Mouse (Mus musculus) neural tube, embryonic 12.5 days (tissue): ENCODE results near the gene Bckdk. TPM values are rescaled to one million over a fixed set of nuclear protein-coding genes. Genes with fewer than 3 reads are reported as not detected.
A peak's percentile ranks its signal among the peaks of the same experiment; 100 is the strongest.
"Not testable (repeated sequence)": the region's sequence is repeated elsewhere in the genome, so short reads cannot be mapped to it uniquely, and the experiment has no call there.

Experiments
- ATAC-seq: fragments of 200-750 bp; cut with Nextera tagmentation; 2 replicates; pipeline ENCODE4 v1.8.0; 2017; ENCODE audit warnings: low read depth, mild to moderate bottlenecking, moderate TSS enrichment, moderate library complexity; ENCODE audit not compliant: low FRiP score
- H3K27ac ChIP-seq: fragments of 300-500 bp; sonication (generic); 2 replicates; pipeline ENCODE4 v1.5.1; 2016
- H3K27me3 ChIP-seq: fragments of 300-500 bp; sonication (generic); replicated peaks from 2 replicates; pipeline ENCODE4 v1.6.1; 2016; ENCODE audit warnings: mild to moderate bottlenecking
- H3K36me3 ChIP-seq: fragments of 300-500 bp; sonication (generic); 2 replicates; pipeline ENCODE4 v1.6.1; 2016; ENCODE audit warnings: mild to moderate bottlenecking
- H3K4me1 ChIP-seq: fragments of 300-500 bp; sonication (generic); 2 replicates; pipeline ENCODE4 v1.6.1; 2016
- H3K4me2 ChIP-seq: fragments of 300-500 bp; sonication (generic); replicated peaks from 2 replicates; pipeline ENCODE4 v1.6.1; 2016; ENCODE audit warnings: mild to moderate bottlenecking
- H3K4me3 ChIP-seq: fragments of 300-500 bp; sonication (generic); 2 replicates; pipeline ENCODE4 v1.5.1; 2016
- H3K9ac ChIP-seq: fragments of 300-500 bp; sonication (generic); 2 replicates; pipeline ENCODE4 v1.6.1; 2016; ENCODE audit warnings: mild to moderate bottlenecking
- H3K9me3 ChIP-seq: fragments of 300-500 bp; sonication (generic); 2 replicates; pipeline ENCODE4 v1.6.1; 2016; ENCODE audit warnings: mild to moderate bottlenecking
- WGBS: fragments of 180-500 bp; shearing (Covaris S2); methylation state at CpG from one replicate; pipeline ENCODE4 v1.1.7; 2016; 5-methylcytosine and 5-hydroxymethylcytosine counted together
- polyA plus RNA-seq: library from polyadenylated mRNA; unstranded; fragments of >200 nt; fragmentation: Nextera tagmentation; extraction: Ambion mirVana; gene quantifications from 2 replicates; pipeline ENCODE4 v1.2.1, GENCODE M21; 2016

Gene Bckdk
- polyA plus RNA-seq, 1 experiment from 2014 or later = 74.1 TPM

GRCm38 (mm10) chr7:127879301-127879700 lies 24.6 kb upstream of the Bckdk start:
- ATAC-seq = no peak
- no peak overlapping the region for H3K9ac ChIP-seq
- H3K27me3 ChIP-seq = no peaks in the 10 kb centered on the region
- WGBS = 97% methylated on average over 9 of the region's 9 CpGs
- peaks cover 23% of the 10 kb centered on the region for H3K4me1 ChIP-seq
- H3K4me3 ChIP-seq = no peak overlapping the region
- peaks cover 64% of the 10 kb centered on the region for H3K36me3 ChIP-seq
- no peak overlapping the region for H3K27ac ChIP-seq
- no peak overlapping the region for H3K4me2 ChIP-seq
- H3K9me3 ChIP-seq = no peaks in the 10 kb centered on the region

DNA sequence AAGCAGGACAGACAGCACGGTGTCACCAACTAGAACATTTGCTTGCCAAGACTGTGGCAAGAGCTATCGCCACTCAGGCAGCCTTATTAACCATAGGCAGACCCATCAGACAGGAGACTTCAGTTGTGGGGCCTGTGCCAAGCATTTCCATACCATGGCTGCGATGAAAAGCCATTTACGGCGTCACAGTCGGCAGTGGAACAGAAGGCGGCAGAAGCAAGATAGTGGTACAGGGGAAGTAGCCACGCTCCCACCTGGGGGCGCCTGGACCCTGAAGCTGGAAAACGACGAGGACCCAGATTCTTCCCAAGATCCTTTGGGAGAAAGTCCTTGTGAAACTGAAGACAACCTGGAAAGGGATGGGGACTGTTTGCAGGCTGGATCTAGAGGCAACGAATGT lies 23.5 kb upstream of the Bckdk start:
- H3K9me3 ChIP-seq = no peaks in the 10 kb centered on the region
- no peak overlapping the region for H3K4me2 ChIP-seq
- no peaks in the 10 kb centered on the region for H3K27me3 ChIP-seq
- no peak overlapping the region for H3K27ac ChIP-seq
- no peak overlapping the region for H3K4me3 ChIP-seq
- ATAC-seq = no peak
- WGBS = 93% methylated on average over 12 of the region's 12 CpGs
- peaks cover 26% of the 10 kb centered on the region for H3K4me1 ChIP-seq
- H3K9ac ChIP-seq = no peak overlapping the region
- peaks cover 73% of the 10 kb centered on the region for H3K36me3 ChIP-seq

DNA sequence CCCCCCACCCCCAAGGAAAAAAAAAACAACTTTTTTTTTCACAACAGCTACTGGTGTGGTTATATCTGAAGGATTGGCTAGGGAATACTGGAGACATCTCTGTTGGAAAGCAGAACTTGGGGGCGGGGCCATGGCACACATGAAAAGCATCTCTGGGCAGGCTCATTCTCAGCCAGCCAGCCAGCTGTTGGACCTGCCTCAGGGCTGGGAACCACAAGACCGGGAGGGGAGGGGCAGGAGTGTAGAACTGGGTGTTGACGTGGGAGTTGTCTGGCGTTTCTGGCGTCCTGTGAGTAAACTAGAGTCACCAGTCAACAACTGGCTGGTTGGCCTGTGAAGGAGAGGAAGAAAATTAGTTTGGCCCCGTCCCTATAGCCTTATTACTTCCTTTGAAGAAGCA lies 17.9 kb upstream of the Bckdk start:
- WGBS = 80% methylated on average over 6 of the region's 6 CpGs
- Histone ChIP-seq H3K36me3 (peaks cover 97% of the 10 kb centered on the region), H3K27ac (no peak overlapping the region), H3K9ac (no peak overlapping the region), H3K9me3 (no peaks in the 10 kb centered on the region), H3K27me3 (no peaks in the 10 kb centered on the region), H3K4me2 (no peak overlapping the region), H3K4me1 (peaks cover 18% of the 10 kb centered on the region; the same call in 1 of the 2 replicates), H3K4me3 (no peak overlapping the region)
- ATAC-seq = no peak

DNA sequence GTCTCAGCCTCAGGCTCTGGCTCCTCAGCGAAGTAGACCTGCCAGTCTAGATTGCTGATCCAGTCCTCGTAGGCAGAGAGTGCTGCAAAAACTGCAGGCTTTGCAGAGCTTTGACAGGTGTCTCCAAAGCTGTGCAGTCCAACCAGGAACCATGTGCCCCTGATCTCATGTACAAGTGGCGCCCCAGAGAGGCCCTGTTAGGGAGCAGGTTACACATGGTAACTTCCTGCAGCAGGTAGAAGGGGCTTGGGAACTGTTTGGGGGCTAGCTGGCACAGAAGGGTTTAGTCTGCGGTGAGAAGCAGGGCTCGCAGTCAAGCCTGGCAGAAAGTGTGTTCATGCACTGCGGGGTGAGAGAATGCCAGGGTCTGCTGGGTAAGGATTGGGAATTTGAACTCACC lies 17.3 kb upstream of the Bckdk start:
- Histone ChIP-seq H3K4me3 (no peak overlapping the region), H3K9ac (no peak overlapping the region), H3K27ac (no peak overlapping the region), H3K36me3 (peaks cover 91% of the 10 kb centered on the region), H3K27me3 (no peaks in the 10 kb centered on the region), H3K4me1 (peaks cover 18% of the 10 kb centered on the region; the same call in 1 of the 2 replicates), H3K4me2 (no peak overlapping the region), H3K9me3 (no peaks in the 10 kb centered on the region)
- WGBS = 92% methylated on average over 6 of the region's 6 CpGs
- no peak for ATAC-seq

DNA sequence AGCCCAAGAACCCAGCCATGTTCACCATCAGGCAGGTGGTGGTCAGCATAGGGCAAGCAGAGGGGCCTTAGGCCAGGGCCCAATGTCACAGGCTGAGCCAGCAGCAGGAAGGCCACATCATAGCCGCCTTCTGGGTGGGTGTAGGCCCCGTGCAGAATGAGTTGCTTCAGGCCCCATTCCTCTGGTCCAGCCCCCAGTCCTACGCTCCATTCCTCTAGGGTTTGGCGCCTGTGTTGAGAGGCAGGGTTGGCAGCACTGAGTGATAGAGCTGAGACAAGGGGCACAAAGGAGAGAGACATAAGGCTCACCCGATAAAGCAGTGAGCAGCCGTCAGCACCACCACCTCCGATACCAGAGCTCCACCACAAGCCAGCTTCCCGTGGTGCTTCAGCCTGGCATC lies 16.7 kb upstream of the Bckdk start:
- H3K36me3 ChIP-seq = peaks cover 87% of the 10 kb centered on the region
- 83% methylated on average over 8 of the region's 8 CpGs for WGBS
- no peaks in the 10 kb centered on the region for H3K27me3 ChIP-seq
- no peak overlapping the region for H3K4me3 ChIP-seq
- no peaks in the 10 kb centered on the region for H3K9me3 ChIP-seq
- no peak overlapping the region for H3K4me2 ChIP-seq
- peaks cover 18% of the 10 kb centered on the region; the same call in 1 of the 2 replicates for H3K4me1 ChIP-seq
- no peak overlapping the region for H3K27ac ChIP-seq
- no peak overlapping the region for H3K9ac ChIP-seq
- ATAC-seq = no peak

- Histone ChIP-seq H3K27me3 (no peaks in the 10 kb centered on the region), H3K36me3 (peaks cover 87% of the 10 kb centered on the region), H3K4me1 (peaks cover 18% of the 10 kb centered on the region; the same call in 1 of the 2 replicates), H3K4me3 (no peak overlapping the region), H3K9ac (no peak overlapping the region), H3K9me3 (no peaks in the 10 kb centered on the region), H3K4me2 (no peak overlapping the region), H3K27ac (no peak overlapping the region)
- WGBS = 84% methylated on average over 3 of the region's 3 CpGs
- no peak for ATAC-seq
Observed at GRCm38 (mm10) chr7:127887781-127888180, 16.1 kb upstream of the Bckdk start.

- Histone ChIP-seq H3K27ac (no peak overlapping the region), H3K9ac (no peak overlapping the region), H3K36me3 (peaks cover 83% of the 10 kb centered on the region), H3K4me1 (peaks cover 11% of the 10 kb centered on the region; the same call in 1 of the 2 replicates), H3K27me3 (no peaks in the 10 kb centered on the region), H3K9me3 (no peaks in the 10 kb centered on the region), H3K4me2 (no peak overlapping the region), H3K4me3 (no peak overlapping the region)
- 86% methylated on average over 3 of the region's 3 CpGs for WGBS
- no peak for ATAC-seq
Observed at GRCm38 (mm10) chr7:127888821-127889220, 15.1 kb upstream of the Bckdk start.

DNA sequence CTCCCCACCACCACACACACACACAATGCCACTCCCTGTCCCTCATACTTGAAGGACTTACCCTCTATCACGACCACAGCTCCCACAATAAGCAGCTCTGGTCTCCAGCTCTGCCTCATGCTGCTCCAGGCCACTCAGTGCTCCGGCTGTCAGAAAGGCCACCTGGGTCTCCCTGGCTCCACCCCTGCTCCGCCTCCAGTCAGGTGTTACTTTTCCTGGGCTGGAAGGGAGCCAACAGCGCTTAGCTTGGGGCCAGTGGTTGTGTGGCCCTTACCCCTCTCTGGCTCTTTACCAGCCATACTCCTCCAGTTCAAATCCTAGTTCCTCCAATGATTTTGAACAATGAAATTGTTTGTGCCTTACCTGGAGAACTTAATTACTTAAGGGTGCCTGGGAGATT lies 13.1 kb upstream of the Bckdk start, which contains the start of gene Prss53:
Gene Prss53, minus strand, starts transcription at position 173 of the 400 bp plus-strand sequence.
- Histone ChIP-seq H3K9ac (no peak within 1 kb of the TSS), H3K4me1 (peaks cover 12% of the 10 kb centered on the region), H3K9me3 (no peaks in the 10 kb centered on the region), H3K4me2 (no peak within 1 kb of the TSS), H3K36me3 (peaks cover 65% of the 10 kb centered on the region), H3K27ac (0 out of 2 replicates have a peak within 1 kb of the TSS, but pooled peaks have one; percentile 20), H3K27me3 (no peaks in the 10 kb centered on the region), H3K4me3 (no peak within 1 kb of the TSS)
- 39% methylated on average over 4 of the region's 4 CpGs for WGBS
- ATAC-seq = no peak

GRCm38 (mm10) chr7:127894480-127894879 lies 9.4 kb upstream of the Bckdk start:
- Histone ChIP-seq H3K27me3 (no peaks in the 10 kb centered on the region), H3K4me2 (peak overlapping the region; percentile 72), H3K36me3 (peaks cover 28% of the 10 kb centered on the region), H3K27ac (no peak overlapping the region), H3K9ac (no peak overlapping the region), H3K9me3 (no peaks in the 10 kb centered on the region), H3K4me3 (no peak overlapping the region), H3K4me1 (peaks cover 12% of the 10 kb centered on the region)
- 86% methylated on average over 5 of the region's 5 CpGs for WGBS
- no peak for ATAC-seq

DNA sequence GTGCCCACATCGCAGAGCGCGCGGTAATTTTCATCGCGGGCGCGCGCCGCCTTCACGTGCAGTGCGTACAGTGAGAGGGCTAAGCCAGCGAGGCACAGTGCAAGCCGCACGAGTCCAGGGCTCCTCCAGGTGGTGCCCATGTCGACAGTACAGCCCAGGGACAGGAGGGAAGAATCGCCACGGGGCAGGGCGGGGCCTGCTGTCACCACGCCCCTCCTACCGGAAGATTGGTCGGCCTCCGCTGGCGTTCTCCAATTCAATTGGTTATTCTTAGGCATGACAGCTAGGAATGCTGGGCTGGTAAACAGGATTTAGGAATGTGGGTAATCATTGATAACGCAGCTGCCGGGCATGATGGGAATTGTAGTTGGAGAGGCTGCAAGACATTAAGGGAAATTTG lies 8.4 kb upstream of the Bckdk start, which contains the start of the genes Gm21974 and Vkorc1:
Gene Gm21974, minus strand, starts transcription at position 13 of the 400 bp plus-strand sequence.
Gene Vkorc1, minus strand, starts transcription at position 176 of the 400 bp plus-strand sequence.
- H3K9ac ChIP-seq = peak within 1 kb of the TSS; percentile 61
- H3K36me3 ChIP-seq = peaks cover 20% of the 10 kb centered on the region; the same call in 1 of the 2 replicates
- H3K27me3 ChIP-seq = no peaks in the 10 kb centered on the region
- peak within 1 kb of the TSS; percentile 72 for H3K4me2 ChIP-seq
- WGBS = under 1% methylated on average over 26 of the region's 26 CpGs
- ATAC-seq = peak; percentile 96
- H3K27ac ChIP-seq = peak within 1 kb of the TSS; percentile 16; the same call in 1 of the 2 replicates
- H3K9me3 ChIP-seq = no peaks in the 10 kb centered on the region
- H3K4me1 ChIP-seq = peaks cover 12% of the 10 kb centered on the region
- H3K4me3 ChIP-seq = peak within 1 kb of the TSS; percentile 56

DNA sequence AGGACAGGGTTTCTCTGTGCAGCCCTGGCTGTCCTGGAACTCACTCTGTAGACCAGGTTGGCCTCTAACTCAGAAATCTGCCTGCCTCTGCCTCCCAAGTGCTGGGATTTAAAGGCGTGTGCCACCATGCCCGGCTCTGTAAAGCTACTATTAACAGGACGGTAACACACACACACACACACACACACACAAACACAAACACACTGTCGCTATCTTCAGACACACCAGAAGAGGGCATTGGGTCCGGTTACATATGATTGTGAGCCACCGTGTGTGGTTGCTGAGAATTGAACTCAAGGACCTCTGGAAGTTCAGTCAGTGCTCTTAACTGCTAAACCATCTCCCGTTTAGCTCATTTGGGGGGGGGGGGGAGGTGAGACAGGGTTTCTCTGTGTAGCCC lies 8.0 kb upstream of the Bckdk start:
- not testable (repeated sequence) for H3K9ac ChIP-seq, H3K9me3 ChIP-seq, H3K27ac ChIP-seq, H3K27me3 ChIP-seq
- ATAC-seq = peak; percentile 48; the same call in 1 of the 2 replicates
- Histone ChIP-seq H3K4me1 (peaks cover 12% of the 10 kb centered on the region), H3K4me3 (peak overlapping the region; percentile 56; the same call in 1 of the 2 replicates), H3K4me2 (peak overlapping the region; percentile 72), H3K36me3 (peaks cover 15% of the 10 kb centered on the region; the same call in 1 of the 2 replicates)
- WGBS = 66% methylated on average over 7 of the region's 7 CpGs

DNA sequence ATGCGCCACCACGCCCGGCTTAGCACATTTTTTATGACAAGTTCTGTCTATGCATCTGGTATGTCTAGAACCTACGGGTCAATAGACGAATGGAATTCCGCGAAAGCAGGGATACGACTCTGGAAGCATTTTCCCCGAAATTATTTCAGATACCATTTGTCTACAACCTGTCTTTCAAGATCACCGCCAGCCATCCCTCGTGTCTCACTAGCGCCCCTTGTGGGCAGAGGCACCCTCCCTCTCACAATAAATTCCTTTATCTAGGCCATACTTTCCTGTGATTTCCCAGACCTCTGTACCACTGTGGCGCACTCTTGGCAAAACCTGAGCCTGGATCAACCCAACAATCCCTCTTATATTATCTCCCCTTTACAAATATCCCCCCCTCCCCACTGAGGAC lies 7.5 kb upstream of the Bckdk start:
- peaks cover 14% of the 10 kb centered on the region; the same call in 1 of the 2 replicates for H3K36me3 ChIP-seq
- H3K4me3 ChIP-seq = no peak overlapping the region
- no peak for ATAC-seq
- no peaks in the 10 kb centered on the region for H3K9me3 ChIP-seq
- H3K27ac ChIP-seq = no peak overlapping the region
- no peak overlapping the region for H3K4me2 ChIP-seq
- 60% methylated on average over 13 of the region's 13 CpGs for WGBS
- H3K4me1 ChIP-seq = peaks cover 12% of the 10 kb centered on the region
- no peak overlapping the region for H3K9ac ChIP-seq
- no peaks in the 10 kb centered on the region for H3K27me3 ChIP-seq

DNA sequence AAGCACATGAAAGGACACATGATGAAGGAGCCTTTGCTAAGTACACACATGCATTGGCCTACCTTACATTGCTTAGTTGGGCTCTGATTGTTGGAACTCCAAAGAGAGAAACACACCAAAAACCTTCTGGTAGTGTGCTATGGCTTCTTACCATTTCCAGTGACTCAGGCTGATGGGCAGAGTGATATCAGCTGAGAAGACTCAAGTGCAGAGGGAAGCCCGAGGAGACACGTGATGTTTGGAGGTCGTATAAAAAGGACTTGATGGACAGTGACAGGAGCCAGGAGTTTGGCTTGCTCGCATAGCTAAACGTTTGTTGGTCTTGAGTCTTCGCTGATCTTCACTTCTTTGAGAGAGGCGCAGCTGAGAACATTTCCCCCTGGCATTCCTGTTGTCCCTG lies 6.3 kb upstream of the Bckdk start:
- H3K27me3 ChIP-seq = no peaks in the 10 kb centered on the region
- ATAC-seq = no peak
- no peak overlapping the region for H3K27ac ChIP-seq
- H3K9me3 ChIP-seq = no peaks in the 10 kb centered on the region
- 91% methylated on average over 7 of the region's 7 CpGs for WGBS
- H3K36me3 ChIP-seq = peaks cover 9% of the 10 kb centered on the region; the same call in 1 of the 2 replicates
- peaks cover 12% of the 10 kb centered on the region for H3K4me1 ChIP-seq
- no peak overlapping the region for H3K9ac ChIP-seq
- H3K4me2 ChIP-seq = no peak overlapping the region
- H3K4me3 ChIP-seq = no peak overlapping the region
